Mouse (Mus musculus) liver, embryonic 16.5 days (tissue): ENCODE measurements at regions not wholly inside any gene's neighbourhood (a gene's known extent, or its start where the extent isn't known, plus 50 kb on each side); places are given as distances from the start of the nearest gene placed in this dataset.

Source experiments
- ATAC-seq: fragments of 200-750 bp; cut with Nextera tagmentation; 2 replicates; pipeline ENCODE4 v1.8.0; 2017; ENCODE audit warnings: low read depth, mild to moderate bottlenecking, moderate number of reproducible peaks, moderate library complexity
- H3K27ac ChIP-seq: fragments of 300-500 bp; sonication (generic); 2 replicates; pipeline ENCODE4 v1.5.1; 2014; ENCODE audit warnings: mild to moderate bottlenecking, low read length
- H3K27me3 ChIP-seq: fragments of 300-500 bp; sonication (generic); 2 replicates; pipeline ENCODE4 v1.6.1; 2014; ENCODE audit warnings: low read depth, low read length, mixed read lengths; ENCODE audit not compliant: control insufficient read depth, insufficient read depth
- H3K36me3 ChIP-seq: fragments of 300-500 bp; sonication (generic); 2 replicates; pipeline ENCODE4 v1.6.1; 2014; ENCODE audit warnings: mild to moderate bottlenecking; ENCODE audit not compliant: control insufficient read depth, insufficient read depth
- H3K4me1 ChIP-seq: fragments of 300-500 bp; sonication (generic); 2 replicates; pipeline ENCODE4 v1.6.1; 2014; ENCODE audit warnings: low read depth, low read length, mixed read lengths; ENCODE audit not compliant: control insufficient read depth
- H3K4me2 ChIP-seq: fragments of 300-500 bp; sonication (generic); 2 replicates; pipeline ENCODE4 v1.6.1; 2014; ENCODE audit warnings: low read depth, low read length, mixed read lengths
- H3K4me3 ChIP-seq: fragments of 300-500 bp; sonication (generic); 2 replicates; pipeline ENCODE4 v1.5.1; 2014; ENCODE audit warnings: low read depth, mild to moderate bottlenecking, low read length
- H3K9ac ChIP-seq: fragments of 300-500 bp; sonication (generic); 2 replicates; pipeline ENCODE4 v1.6.1; 2014; ENCODE audit warnings: low read depth, low read length
- H3K9me3 ChIP-seq: fragments of 300-500 bp; sonication (generic); replicated peaks from 2 replicates; pipeline ENCODE4 v1.6.1; 2016; ENCODE audit warnings: low read length; ENCODE audit not compliant: control insufficient read depth
- WGBS: fragments of 180-500 bp; shearing (Covaris S2); extraction: QIAGEN DNeasy Blood & Tissue Kit; methylation state at CpG from one replicate; pipeline ENCODE4 v1.1.7; 2014; ENCODE audit not compliant: insufficient replicate concordance; 5-methylcytosine and 5-hydroxymethylcytosine counted together

DNA sequence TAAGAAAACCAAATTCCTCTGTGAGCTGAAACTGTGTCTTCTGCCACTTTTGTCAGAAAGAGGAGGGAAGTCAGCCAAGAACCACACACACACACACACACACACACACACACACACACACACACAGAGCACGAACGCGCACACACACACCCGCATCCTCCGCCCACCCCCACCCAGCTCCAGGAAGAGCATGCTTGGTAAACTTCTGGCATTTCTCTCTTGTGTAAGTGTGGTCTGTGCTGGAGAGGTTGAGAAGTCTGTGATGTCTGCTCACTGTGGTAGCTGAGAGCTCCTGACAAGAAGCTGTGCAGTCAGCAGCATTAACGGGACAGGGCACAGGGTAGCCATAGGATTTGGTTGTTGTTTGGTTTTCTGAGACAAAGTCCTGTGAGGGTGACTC is 120.8 kb upstream of the Topaz1 start:
- no peak overlapping the region for H3K27ac ChIP-seq
- no peaks in the 10 kb centered on the region for H3K36me3 ChIP-seq
- no peak overlapping the region for H3K4me3 ChIP-seq
- no peaks in the 10 kb centered on the region for H3K4me1 ChIP-seq
- H3K27me3 ChIP-seq = peaks cover 2% of the 10 kb centered on the region; the same call in 1 of the 2 replicates
- no peak overlapping the region for H3K4me2 ChIP-seq
- H3K9ac ChIP-seq = no peak overlapping the region
- H3K9me3 ChIP-seq = no peaks in the 10 kb centered on the region
- 62% methylated on average over 6 of the region's 6 CpGs for WGBS
- no peak for ATAC-seq

DNA sequence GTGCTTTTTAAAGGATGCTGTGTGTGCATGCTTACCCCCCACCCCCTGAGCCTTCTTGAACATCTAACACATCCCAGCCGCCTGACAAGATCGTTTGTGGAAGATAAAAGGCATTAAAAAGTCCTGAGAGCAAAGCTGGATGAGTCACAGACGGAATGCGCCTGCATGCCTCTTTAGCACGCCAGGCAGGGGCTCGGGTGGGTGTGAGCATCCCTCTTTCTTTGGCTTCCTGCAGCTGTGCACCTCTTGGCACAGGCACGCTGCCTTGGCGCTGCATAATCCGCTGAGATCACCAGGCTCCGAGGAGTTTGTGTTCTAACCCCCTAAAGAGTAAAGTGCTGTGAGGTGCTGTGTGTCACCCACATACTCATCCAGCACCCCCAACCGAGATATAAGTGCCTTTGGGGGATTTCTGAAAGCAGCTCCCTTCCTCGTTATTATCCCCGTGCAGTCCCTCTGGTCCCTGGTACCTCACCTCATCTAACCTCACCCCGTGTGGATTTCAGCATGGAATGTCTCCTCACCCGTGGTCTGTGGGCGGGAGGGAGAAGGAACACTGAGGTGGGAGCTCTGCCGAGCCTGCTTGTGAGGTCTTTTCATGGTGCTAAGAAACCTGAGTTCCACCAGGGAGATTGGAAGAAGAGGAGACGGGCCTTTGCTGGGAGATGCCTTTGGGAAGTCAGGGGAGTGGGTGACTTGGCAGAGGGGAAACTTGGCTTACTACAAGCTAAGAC is 117.8 kb upstream of the Topaz1 start:
- H3K4me2 ChIP-seq = no peak overlapping the region

DNA sequence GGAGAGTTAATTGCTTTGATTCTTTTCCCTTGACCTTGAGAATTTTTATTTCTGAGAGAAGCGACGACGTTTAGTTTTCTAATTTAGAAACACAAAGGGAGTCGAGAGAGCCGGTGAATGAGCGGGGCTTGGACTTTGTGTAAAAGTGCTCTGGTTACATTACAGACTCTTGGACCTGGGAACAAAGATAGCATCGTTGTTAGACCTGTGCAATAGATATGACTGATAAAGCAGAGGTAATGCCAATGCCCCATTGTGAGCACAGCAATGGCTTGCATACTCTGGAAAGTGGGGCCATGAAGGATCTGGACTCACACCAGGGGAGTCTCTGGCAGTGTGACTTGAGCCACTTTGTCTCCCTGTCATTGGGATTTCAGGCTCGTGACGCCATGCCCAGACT is 115.4 kb upstream of the Topaz1 start:
- Histone ChIP-seq H3K4me3 (no peak overlapping the region), H3K4me1 (no peaks in the 10 kb centered on the region), H3K9ac (no peak overlapping the region), H3K27me3 (peaks cover 2% of the 10 kb centered on the region; the same call in 1 of the 2 replicates), H3K27ac (no peak overlapping the region), H3K36me3 (no peaks in the 10 kb centered on the region), H3K9me3 (no peaks in the 10 kb centered on the region), H3K4me2 (no peak overlapping the region)
- ATAC-seq = no peak
- WGBS = 63% methylated on average over 9 of the region's 9 CpGs

More for the DNA sequence above, 117.8 kb upstream of the Topaz1 start:
- no peaks in the 10 kb centered on the region for H3K36me3 ChIP-seq
- H3K4me1 ChIP-seq = no peaks in the 10 kb centered on the region
- peaks cover 2% of the 10 kb centered on the region; the same call in 1 of the 2 replicates for H3K27me3 ChIP-seq
- no peak overlapping the region for H3K4me3 ChIP-seq
- ATAC-seq = no peak
- whole genome bisulfite sequencing = 23% methylated on average over 18 of the region's 18 CpGs
- H3K27ac ChIP-seq = no peak overlapping the region
- H3K9me3 ChIP-seq = no peaks in the 10 kb centered on the region
- no peak overlapping the region for H3K9ac ChIP-seq

DNA sequence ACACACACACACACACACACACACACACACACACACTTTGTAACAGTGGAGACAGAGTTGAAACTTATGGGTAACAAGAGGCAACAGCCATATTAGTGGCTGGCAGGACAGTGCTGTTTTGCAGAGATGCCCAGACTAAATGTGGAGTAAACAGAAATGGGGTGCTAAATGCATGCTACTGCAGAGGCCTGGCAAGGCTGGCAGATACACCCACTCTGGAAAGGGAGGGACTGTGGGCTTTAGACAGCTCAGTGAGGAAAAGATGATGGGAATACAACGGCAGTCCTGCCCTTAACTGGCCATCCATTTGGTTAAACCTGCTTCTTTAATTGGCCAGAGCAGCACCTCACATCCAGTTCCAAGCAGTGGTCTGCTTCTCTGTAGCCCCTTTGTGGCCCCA is 113.7 kb upstream of the Topaz1 start:
- Histone ChIP-seq H3K27me3 (peaks cover 2% of the 10 kb centered on the region; the same call in 1 of the 2 replicates), H3K27ac (no peak overlapping the region), H3K36me3 (no peaks in the 10 kb centered on the region), H3K4me3 (no peak overlapping the region), H3K4me1 (no peaks in the 10 kb centered on the region), H3K4me2 (no peak overlapping the region), H3K9ac (no peak overlapping the region), H3K9me3 (no peaks in the 10 kb centered on the region)
- 50% methylated on average over 1 of the region's 1 CpGs for WGBS
- ATAC-seq = no peak

DNA sequence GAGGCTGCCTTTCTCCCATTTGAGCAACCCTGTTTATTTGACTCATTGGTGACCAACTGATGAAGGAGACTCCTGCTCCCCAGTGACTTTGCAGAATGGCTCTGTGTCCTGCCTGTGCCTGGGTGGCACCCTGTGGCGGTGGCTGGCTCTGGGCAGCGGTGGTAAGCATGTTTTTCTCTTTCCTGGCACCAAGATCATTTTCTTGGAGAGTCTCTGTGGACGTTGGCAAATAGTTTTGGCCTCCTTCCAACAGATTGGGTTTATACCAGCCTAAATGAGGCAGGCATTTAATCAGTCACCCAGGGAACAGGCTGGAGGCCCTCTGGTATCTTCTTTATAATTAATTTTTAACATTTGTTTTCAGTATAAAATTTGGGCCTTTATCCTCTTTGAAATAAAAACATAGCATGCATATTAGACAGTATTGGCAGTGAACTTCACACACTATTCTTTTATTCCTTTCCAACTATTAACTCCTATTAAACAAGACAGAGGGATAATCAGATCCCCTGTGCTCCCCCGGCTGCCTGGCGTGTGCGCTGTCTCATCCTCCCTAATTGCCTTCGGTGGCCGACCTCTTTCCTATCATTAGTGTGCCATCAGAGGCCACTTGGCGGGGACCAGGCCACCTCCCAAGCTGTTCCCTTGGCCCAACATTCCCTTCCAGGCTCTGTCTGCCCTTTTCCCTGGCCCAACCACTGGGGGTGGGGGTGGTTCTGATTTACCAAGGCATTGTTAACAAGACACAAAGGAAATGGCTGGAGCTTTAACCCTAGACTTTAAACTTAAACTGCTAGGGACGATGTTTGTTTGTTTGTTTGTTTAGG is 111.8 kb upstream of the Topaz1 start:
- no peaks in the 10 kb centered on the region for H3K4me1 ChIP-seq
- 48% methylated on average over 10 of the region's 10 CpGs for whole genome bisulfite sequencing
- no peak overlapping the region for H3K9ac ChIP-seq
- H3K27me3 ChIP-seq = no peaks in the 10 kb centered on the region
- no peaks in the 10 kb centered on the region for H3K9me3 ChIP-seq
- no peak overlapping the region for H3K4me3 ChIP-seq
- no peak for ATAC-seq
- H3K36me3 ChIP-seq = no peaks in the 10 kb centered on the region
- H3K4me2 ChIP-seq = no peak overlapping the region
- no peak overlapping the region for H3K27ac ChIP-seq

DNA sequence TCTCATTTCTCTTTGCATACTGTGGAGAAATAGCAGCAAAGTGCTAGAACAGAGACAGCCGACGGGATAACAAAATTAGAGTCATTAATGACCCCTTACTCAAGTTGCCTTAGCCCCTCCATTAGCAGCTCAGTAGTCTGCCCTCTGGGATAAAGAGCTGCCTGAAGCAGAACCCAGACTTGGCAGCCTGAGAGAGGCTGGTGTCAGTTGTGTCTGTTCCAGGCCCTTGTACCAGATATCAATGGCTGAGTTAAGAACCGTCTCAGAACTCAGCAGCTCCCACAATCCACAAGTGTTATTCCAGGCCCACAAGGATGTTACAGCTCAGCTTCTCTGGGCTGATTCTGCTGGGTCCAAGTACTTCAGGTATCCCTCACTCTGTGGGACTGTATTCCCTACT is 109.6 kb upstream of the Topaz1 start:
- no peaks in the 10 kb centered on the region for H3K9me3 ChIP-seq
- 57% methylated on average over 3 of the region's 3 CpGs for WGBS

DNA sequence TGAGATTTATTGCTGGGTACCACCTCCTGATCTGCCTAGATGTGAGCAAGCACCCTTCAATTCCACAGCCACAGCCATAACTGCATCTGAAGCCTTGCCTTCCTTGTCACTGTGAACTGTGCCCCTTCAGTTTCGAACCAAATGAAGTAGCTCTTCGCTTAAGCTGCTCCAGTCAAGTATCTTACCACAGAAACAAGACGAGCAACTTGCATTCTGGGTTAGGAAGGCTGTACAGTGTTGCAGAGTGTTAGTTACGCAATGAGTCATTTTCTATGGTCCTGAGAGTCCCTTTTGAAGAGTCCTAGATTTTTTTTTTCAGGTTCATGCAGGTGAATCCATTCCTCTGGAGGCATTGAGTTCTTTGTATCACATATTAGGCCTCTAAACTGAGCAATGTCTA is 107.9 kb upstream of the Topaz1 start:
- no peak overlapping the region for H3K9ac ChIP-seq

More for the DNA sequence above, 109.6 kb upstream of the Topaz1 start:
- no peak overlapping the region for H3K27ac ChIP-seq
- H3K4me1 ChIP-seq = no peaks in the 10 kb centered on the region
- no peak overlapping the region for H3K4me2 ChIP-seq
- H3K4me3 ChIP-seq = no peak overlapping the region
- H3K9ac ChIP-seq = no peak overlapping the region
- H3K27me3 ChIP-seq = no peaks in the 10 kb centered on the region
- no peaks in the 10 kb centered on the region for H3K36me3 ChIP-seq
- ATAC-seq = no peak

DNA sequence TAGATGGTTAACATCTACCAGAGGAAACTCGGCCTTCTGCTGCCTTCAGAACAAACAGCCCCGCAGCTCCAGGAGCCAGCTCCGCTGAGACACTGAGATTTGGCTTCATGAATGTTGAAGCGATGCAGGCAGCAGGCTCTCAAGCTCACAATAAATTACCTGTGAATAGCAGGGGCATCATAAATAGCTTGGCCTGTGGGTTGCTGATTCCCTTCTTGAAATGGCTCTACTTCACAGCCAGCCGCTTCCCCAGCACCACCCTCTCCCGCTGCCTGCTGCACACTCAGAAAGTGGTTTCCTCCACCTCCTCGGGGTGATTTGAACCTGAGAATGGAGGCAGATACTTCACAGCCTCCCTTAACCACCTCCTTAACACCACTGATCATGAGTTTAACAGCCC is 104.2 kb upstream of the Topaz1 start:
- H3K4me3 ChIP-seq = no peak overlapping the region
- no peaks in the 10 kb centered on the region for H3K36me3 ChIP-seq
- no peaks in the 10 kb centered on the region for H3K9me3 ChIP-seq
- no peak overlapping the region for H3K9ac ChIP-seq
- H3K27me3 ChIP-seq = no peaks in the 10 kb centered on the region
- no peak overlapping the region for H3K4me2 ChIP-seq
- no peak overlapping the region for H3K27ac ChIP-seq
- ATAC-seq = no peak
- H3K4me1 ChIP-seq = no peaks in the 10 kb centered on the region
- WGBS = 37% methylated on average over 7 of the region's 7 CpGs

More for the DNA sequence above, 107.9 kb upstream of the Topaz1 start:
- no peaks in the 10 kb centered on the region for H3K9me3 ChIP-seq
- no peaks in the 10 kb centered on the region for H3K4me1 ChIP-seq
- no peak for ATAC-seq
- 55% methylated on average over 4 of the region's 4 CpGs for WGBS
- H3K36me3 ChIP-seq = no peaks in the 10 kb centered on the region
- no peak overlapping the region for H3K27ac ChIP-seq
- H3K4me2 ChIP-seq = no peak overlapping the region
- no peak overlapping the region for H3K4me3 ChIP-seq
- H3K27me3 ChIP-seq = no peaks in the 10 kb centered on the region

DNA sequence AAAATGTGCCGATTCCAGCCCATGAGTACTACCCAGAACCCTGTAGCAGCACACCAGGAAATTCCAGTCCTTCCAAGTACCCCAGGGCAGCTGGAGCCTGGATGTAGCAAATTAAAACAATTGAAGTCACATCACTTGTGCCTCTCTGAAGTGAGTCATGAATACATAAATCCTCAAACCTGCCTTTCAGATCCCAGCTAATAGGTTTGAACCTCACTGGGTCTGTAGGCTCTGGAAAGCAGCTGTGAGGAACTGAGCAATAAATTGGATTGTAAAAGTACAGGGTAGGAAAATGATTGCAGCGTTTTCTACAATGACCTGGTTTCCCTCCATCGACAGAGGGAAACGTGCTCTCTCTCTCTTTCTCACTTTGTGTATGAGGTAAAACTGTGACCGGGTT is 101.6 kb upstream of the Topaz1 start:
- ATAC-seq = no peak
- no peaks in the 10 kb centered on the region for H3K36me3 ChIP-seq
- H3K9ac ChIP-seq = no peak overlapping the region
- H3K27ac ChIP-seq = no peak overlapping the region
- no peak overlapping the region for H3K4me3 ChIP-seq
- H3K4me1 ChIP-seq = no peaks in the 10 kb centered on the region
- 47% methylated on average over 5 of the region's 5 CpGs for WGBS
- no peaks in the 10 kb centered on the region for H3K9me3 ChIP-seq
- no peak overlapping the region for H3K4me2 ChIP-seq
- H3K27me3 ChIP-seq = no peaks in the 10 kb centered on the region
